Mouse (Mus musculus) embryonic facial prominence, embryonic 11.5 days (tissue): ENCODE data around the gene Ush2a. TPM values are rescaled to one million over a fixed set of nuclear protein-coding genes. Genes with fewer than 3 reads are reported as not detected.

Source experiments
- ATAC-seq: fragments of 200-750 bp; cut with Nextera tagmentation; replicated peaks from 2 replicates; pipeline ENCODE4 v1.8.0; 2017; ENCODE audit warnings: low read depth; ENCODE audit not compliant: insufficient number of reproducible peaks, low FRiP score, low TSS enrichment
- DNase-seq: peaks from one replicate; pipeline ENCODE4 v3.0.0-alpha.2; 2015; ENCODE audit warnings: low spot score
- H3K27ac ChIP-seq: fragments of 300-500 bp; sonication (generic); replicated peaks from 2 replicates; pipeline ENCODE4 v1.5.1; 2014; ENCODE audit warnings: mild to moderate bottlenecking, low read depth, low read length, control low read depth
- H3K27me3 ChIP-seq: fragments of 300-500 bp; sonication (generic); 2 replicates; pipeline ENCODE4 v1.6.1; 2014; ENCODE audit warnings: mild to moderate bottlenecking, low read length, moderate library complexity, mixed read lengths; ENCODE audit not compliant: control insufficient read depth, insufficient read depth
- H3K36me3 ChIP-seq: fragments of 300-500 bp; sonication (generic); replicated peaks from 2 replicates; pipeline ENCODE4 v1.6.1; 2014; ENCODE audit warnings: low read depth, mild to moderate bottlenecking, low read length, moderate library complexity, mixed read lengths; ENCODE audit not compliant: control insufficient read depth, insufficient read depth
- H3K4me1 ChIP-seq: fragments of 300-500 bp; sonication (generic); 2 replicates; pipeline ENCODE4 v1.6.1; 2014; ENCODE audit warnings: low read length, mixed read lengths; ENCODE audit not compliant: control insufficient read depth, insufficient read depth
- H3K4me2 ChIP-seq: fragments of 300-500 bp; sonication (generic); 2 replicates; pipeline ENCODE4 v1.6.1; 2014; ENCODE audit warnings: low read depth, mild to moderate bottlenecking, control low read depth, low read length, moderate library complexity
- H3K4me3 ChIP-seq: fragments of 300-500 bp; sonication (generic); 2 replicates; pipeline ENCODE4 v1.5.1; 2014; ENCODE audit warnings: low read depth, low read length, control low read depth
- H3K9ac ChIP-seq: fragments of 300-500 bp; sonication (generic); replicated peaks from 2 replicates; pipeline ENCODE4 v1.6.1; 2014; ENCODE audit warnings: mild to moderate bottlenecking, control low read depth, low read length
- H3K9me3 ChIP-seq: fragments of 300-500 bp; sonication (generic); replicated peaks from 2 replicates; pipeline ENCODE4 v1.6.1; 2016; ENCODE audit warnings: mild to moderate bottlenecking, low read length, inconsistent platforms, mixed read lengths; ENCODE audit not compliant: control insufficient read depth
- WGBS: fragments of 180-500 bp; shearing (Covaris S2); extraction: QIAGEN DNeasy Blood & Tissue Kit; methylation state at CpG from one replicate; pipeline ENCODE4 v1.1.7; 2014; 5-methylcytosine and 5-hydroxymethylcytosine counted together
- polyA plus RNA-seq: library from polyadenylated mRNA; unstranded; fragments of >200 nt; fragmentation: Nextera tagmentation; extraction: Ambion mirVana; gene quantifications from 2 replicates; pipeline ENCODE4 v1.2.1, GENCODE M21; 2014

Gene Ush2a
- polyA plus RNA-seq, 1 experiment from 2014 or later: 0.07 TPM

DNA sequence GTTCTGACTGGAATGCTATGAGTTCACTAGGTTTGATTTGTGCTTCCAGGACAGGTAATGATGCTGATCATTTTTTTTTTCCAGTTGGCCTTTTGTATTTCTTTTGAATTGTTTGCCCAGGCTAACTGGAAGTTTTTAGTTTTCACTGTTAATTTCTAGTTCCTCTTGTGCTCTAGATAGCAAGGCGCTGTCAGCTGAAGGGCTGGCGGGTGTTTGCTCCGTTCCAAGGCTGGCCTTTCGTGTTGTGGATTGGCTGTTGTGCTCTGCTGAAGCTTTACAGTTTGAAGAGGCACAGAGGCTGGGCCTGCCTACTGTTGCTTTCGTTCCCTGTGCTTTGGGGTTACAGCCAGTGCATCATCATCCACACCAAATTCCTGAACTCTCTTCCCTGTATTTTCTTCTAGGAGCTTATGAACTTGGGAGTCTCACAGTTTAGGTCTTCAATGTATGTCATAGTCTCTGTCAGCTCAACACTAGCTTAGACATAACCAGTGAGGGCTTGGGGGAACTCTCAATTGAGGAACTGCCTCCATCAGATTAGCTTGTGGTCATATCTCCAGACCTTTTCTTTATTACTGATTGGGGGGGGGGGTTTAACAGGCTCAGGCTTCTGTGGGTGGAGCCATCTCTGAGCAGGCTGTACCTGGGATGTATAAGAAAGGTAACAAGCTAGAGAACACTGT lies 575.9 kb downstream of the Ush2a start:
- ATAC-seq: no peak
- WGBS: 92% methylated on average over 5 of the region's 5 CpGs
- Histone ChIP-seq H3K27ac (no peak overlapping the region), H3K36me3 (no peaks in the 10 kb centered on the region), H3K4me3 (no peak overlapping the region), H3K9ac (no peak overlapping the region), H3K9me3 (no peaks in the 10 kb centered on the region), H3K4me2 (no peak overlapping the region), H3K4me1 (no peaks in the 10 kb centered on the region), H3K27me3 (no peaks in the 10 kb centered on the region)
- no peak for DNase-seq

DNA sequence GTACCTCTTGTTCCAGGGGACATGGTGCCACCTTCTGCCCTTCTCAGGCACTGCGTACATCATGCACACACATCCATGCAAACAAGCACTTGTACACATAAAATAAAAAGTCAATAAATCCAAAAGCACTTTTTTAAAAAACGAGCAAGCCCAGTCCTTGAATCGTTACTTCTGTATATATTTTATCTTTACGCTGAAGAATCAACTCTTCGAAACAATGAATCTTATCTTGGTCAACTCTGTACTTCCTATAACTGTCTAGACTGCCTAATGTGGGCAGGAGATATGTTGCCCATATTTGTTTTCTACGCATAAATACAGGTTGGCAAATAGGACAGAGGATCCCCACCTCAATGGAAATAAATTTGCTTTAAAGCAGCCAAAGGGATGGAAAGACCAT lies 585.4 kb downstream of the Ush2a start:
- no peaks in the 10 kb centered on the region for H3K27me3 ChIP-seq
- ATAC-seq: no peak
- H3K9ac ChIP-seq: no peak overlapping the region
- no peak overlapping the region for H3K4me2 ChIP-seq
- 96% methylated on average over 6 of the region's 6 CpGs for WGBS
- no peaks in the 10 kb centered on the region for H3K4me1 ChIP-seq
- H3K4me3 ChIP-seq: no peak overlapping the region
- no peaks in the 10 kb centered on the region for H3K36me3 ChIP-seq
- no peak overlapping the region for H3K27ac ChIP-seq
- no peak for DNase-seq
- H3K9me3 ChIP-seq: no peaks in the 10 kb centered on the region

DNA sequence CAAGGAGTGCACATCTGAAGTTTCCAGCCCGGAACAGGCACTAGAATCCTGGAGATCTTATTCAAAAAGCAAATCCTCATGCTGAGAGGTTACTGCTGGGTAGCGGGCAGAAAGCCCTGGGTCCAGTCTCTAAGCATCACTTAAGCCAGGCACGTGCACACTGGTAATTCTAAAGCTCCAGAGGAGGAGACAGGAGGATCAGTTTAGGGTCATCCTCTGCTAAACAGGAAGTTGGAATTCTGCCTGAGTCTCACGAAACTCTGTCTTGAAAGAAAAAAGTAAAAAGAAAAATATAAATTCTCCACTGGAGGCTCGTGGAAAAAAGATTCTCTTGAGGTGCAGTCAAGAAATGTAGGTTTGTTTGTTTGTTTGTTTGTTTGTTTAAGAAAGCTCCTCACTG lies 591.0 kb downstream of the Ush2a start:
- Histone ChIP-seq H3K36me3 (no peaks in the 10 kb centered on the region), H3K4me3 (no peak overlapping the region), H3K4me1 (no peaks in the 10 kb centered on the region), H3K4me2 (no peak overlapping the region), H3K27me3 (no peaks in the 10 kb centered on the region), H3K27ac (no peak overlapping the region), H3K9me3 (no peaks in the 10 kb centered on the region), H3K9ac (no peak overlapping the region)
- ATAC-seq: no peak
- no peak for DNase-seq
- WGBS: 77% methylated on average over 5 of the region's 5 CpGs

DNA sequence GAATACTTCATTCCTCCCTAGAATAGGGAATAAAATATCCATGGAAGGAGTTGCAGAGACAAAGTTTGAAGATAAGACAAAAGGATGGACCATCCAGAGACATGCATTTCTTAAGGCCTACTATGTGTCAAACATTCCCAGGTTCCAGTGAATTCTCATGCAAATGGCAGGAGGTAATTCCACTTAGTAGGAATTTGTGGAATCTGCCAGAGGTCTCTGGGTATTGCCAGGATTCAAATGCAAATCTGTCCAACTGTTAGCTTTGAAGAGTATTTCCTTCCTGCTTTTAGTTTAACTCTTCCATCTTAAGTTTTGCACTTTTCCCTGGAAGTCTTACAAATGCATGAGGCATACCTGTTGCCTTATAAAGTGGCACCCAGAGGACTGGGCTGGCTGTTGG lies 592.4 kb downstream of the Ush2a start:
- no peaks in the 10 kb centered on the region for H3K36me3 ChIP-seq
- H3K27ac ChIP-seq: no peak overlapping the region
- no peak overlapping the region for H3K4me2 ChIP-seq
- no peak overlapping the region for H3K4me3 ChIP-seq
- H3K4me1 ChIP-seq: no peaks in the 10 kb centered on the region
- H3K9me3 ChIP-seq: no peaks in the 10 kb centered on the region
- no peaks in the 10 kb centered on the region for H3K27me3 ChIP-seq
- DNase-seq: no peak
- ATAC-seq: no peak
- H3K9ac ChIP-seq: no peak overlapping the region

DNA sequence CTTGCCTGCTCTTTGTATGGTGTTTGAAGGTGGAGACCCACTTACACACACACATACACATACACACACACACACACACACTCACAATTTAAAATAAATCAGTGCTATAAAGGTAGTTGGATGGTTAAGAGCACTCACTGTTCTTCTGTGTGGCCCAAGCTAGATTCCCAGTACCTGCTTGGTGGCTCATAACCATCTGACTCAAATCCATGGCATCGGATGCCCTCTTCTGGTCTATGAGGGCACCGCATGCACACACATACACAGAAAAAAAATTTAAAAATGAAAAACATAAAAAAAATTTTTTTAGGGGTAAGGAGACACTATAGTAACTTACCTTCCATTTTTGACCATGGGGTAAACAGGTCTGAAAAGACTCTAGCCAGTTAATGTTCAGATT lies 593.2 kb downstream of the Ush2a start:
- WGBS: 97% methylated on average over 2 of the region's 2 CpGs
- ATAC-seq: no peak

GRCm38 (mm10) chr1:188859718-188860117 lies 597.9 kb downstream of the Ush2a start:
- no peak for ATAC-seq
- Histone ChIP-seq H3K9ac (no peak overlapping the region), H3K9me3 (no peaks in the 10 kb centered on the region), H3K4me1 (no peaks in the 10 kb centered on the region), H3K4me2 (no peak overlapping the region), H3K4me3 (no peak overlapping the region), H3K36me3 (no peaks in the 10 kb centered on the region), H3K27ac (no peak overlapping the region), H3K27me3 (no peaks in the 10 kb centered on the region)
- WGBS: 94% methylated on average over 5 of the region's 5 CpGs
- DNase-seq: no peak

More for the DNA sequence above, 593.2 kb downstream of the Ush2a start:
- Histone ChIP-seq H3K9me3 (no peaks in the 10 kb centered on the region), H3K27ac (no peak overlapping the region), H3K4me2 (no peak overlapping the region), H3K4me3 (no peak overlapping the region), H3K4me1 (no peaks in the 10 kb centered on the region), H3K27me3 (no peaks in the 10 kb centered on the region), H3K36me3 (no peaks in the 10 kb centered on the region), H3K9ac (no peak overlapping the region)
- no peak for DNase-seq

GRCm38 (mm10) chr1:188865881-188866280 lies 604.1 kb downstream of the Ush2a start:
- Histone ChIP-seq H3K36me3 (no peaks in the 10 kb centered on the region), H3K4me2 (no peak overlapping the region), H3K4me1 (no peaks in the 10 kb centered on the region), H3K27me3 (no peaks in the 10 kb centered on the region), H3K27ac (no peak overlapping the region), H3K4me3 (no peak overlapping the region), H3K9me3 (no peaks in the 10 kb centered on the region), H3K9ac (no peak overlapping the region)
- 45% methylated on average over 5 of the region's 5 CpGs for WGBS
- DNase-seq (peak; percentile 38), ATAC-seq (no peak)

DNA sequence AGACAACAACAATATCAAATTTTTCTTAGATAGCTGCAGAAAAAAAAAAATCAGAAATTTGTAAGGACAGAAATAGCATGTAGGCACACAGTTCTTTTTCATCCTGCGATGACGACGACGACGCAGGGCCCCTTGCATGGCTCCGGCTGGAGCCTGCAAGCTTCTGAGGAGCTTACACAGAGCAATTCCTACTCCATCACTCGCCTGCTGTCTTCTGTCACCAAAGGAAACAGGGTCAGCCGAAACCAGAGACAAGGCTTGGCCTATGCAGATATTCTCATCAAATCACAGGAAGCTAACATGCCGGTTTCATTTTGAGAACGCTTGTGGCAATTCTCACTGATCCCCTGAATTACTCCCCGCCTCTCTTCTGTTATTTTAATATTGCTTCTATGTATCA lies 604.7 kb downstream of the Ush2a start:
- DNase-seq (no peak), ATAC-seq (no peak)
- no peaks in the 10 kb centered on the region for H3K4me1 ChIP-seq
- no peaks in the 10 kb centered on the region for H3K27me3 ChIP-seq
- no peak overlapping the region for H3K27ac ChIP-seq
- H3K4me3 ChIP-seq: no peak overlapping the region
- no peak overlapping the region for H3K9ac ChIP-seq
- no peaks in the 10 kb centered on the region for H3K36me3 ChIP-seq
- H3K9me3 ChIP-seq: no peaks in the 10 kb centered on the region
- 57% methylated on average over 11 of the region's 11 CpGs for WGBS
- H3K4me2 ChIP-seq: no peak overlapping the region
